Mouse (Mus musculus): ENCODE data around the gene Hist2h2aa2. TPM values are rescaled to one million over a fixed set of nuclear protein-coding genes. Genes with fewer than 3 reads are reported as not detected.
"Not testable (repeated sequence)": the region's sequence is repeated elsewhere in the genome, so short reads cannot be mapped to it uniquely, and the experiment has no call there.

The Hist2h2aa2 gene
- polyA plus RNA-seq, 1 experiment from 2014 or later, result 46.8 TPM

DNA sequence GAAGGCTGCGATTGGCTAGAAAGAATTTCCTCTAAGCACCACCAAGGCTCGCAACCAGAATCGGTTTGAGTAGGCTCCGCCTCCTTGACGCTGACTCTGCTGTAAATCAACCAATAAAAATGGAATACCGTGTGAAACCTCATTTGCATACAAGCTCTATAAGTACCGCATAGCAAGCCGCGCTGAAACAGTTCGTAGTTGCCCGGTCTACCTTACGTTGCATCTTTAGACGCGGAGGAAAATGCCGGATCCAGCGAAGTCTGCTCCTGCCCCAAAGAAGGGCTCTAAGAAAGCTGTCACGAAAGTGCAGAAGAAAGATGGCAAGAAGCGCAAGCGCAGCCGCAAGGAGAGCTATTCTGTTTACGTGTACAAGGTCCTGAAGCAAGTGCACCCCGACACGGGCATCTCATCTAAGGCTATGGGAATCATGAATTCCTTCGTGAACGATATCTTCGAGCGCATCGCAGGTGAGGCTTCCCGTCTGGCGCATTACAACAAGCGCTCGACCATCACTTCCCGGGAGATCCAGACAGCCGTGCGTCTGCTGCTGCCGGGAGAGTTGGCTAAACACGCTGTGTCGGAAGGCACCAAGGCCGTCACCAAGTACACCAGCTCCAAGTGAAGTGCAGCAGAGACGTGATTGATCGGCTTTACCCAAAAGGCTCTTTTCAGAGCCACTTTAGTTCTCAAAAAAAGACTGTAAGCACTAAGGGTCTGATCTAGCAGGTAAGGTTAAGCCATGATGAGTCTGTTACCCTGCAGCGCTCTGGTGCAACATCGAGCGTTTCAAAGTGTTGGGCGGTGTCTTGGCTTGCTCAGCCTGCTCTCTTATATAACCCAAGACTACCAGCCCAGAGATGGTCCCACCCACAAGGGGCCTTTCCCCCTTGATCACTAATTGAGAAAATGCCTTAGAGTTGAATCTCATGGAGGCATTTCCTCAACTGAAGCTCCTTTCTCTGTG lies 29.7 kb upstream of the Hist2h2aa2 start, which contains the start of gene Hist2h2bb:
Gene Hist2h2bb, plus strand, starts transcription at position 242 of the 964 bp plus-strand sequence.
- ATAC-seq (ENCODE audit: low FRiP score), result peak; percentile 97
- under 1% methylated on average over 45 of the region's 45 CpGs for WGBS

DNA sequence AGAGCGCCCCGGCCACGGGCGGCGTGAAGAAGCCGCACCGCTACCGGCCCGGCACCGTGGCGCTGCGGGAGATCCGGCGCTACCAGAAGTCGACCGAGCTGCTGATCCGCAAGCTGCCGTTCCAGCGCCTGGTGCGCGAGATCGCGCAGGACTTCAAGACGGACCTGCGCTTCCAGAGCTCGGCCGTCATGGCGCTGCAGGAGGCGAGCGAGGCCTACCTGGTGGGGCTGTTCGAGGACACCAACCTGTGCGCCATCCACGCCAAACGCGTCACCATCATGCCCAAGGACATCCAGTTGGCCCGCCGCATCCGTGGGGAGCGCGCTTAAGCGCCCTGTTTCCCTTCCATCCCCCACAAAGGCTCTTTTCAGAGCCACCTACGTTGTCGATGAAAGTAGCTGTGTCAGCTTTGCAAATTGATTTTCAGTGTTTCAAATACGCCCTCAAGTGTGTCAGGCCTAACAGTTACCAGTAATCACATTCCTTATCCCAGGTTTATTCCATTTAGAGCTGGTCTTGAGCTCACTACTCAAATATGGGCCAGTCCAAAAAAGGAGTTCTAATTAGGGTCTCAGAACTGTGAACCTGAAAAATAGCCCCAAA lies 28.8 kb upstream of the Hist2h2aa2 start:
- Histone ChIP-seq H3K27ac (peak overlapping the region; percentile 93), H3K4me3 (replicated peaks; ENCODE audit: low read length) (peak overlapping the region; percentile 46), H3K4me2 (replicated peaks) (peak overlapping the region; percentile 83), H3K9ac (peak overlapping the region; percentile 61)
- peak; percentile 26 for ATAC-seq (ENCODE audit: low FRiP score)
- not testable (repeated sequence) for H3K36me3 ChIP-seq (replicated peaks; ENCODE audit: control insufficient read depth, insufficient read depth); DNase-seq (ENCODE audit: low spot score); H3K4me1 ChIP-seq (replicated peaks; ENCODE audit: control insufficient read depth, insufficient read depth, low read length); H3K9me3 ChIP-seq (ENCODE audit: control insufficient read depth, low read length); H3K27me3 ChIP-seq (ENCODE audit: control insufficient read depth, insufficient read depth, low read length)
- 0% methylated on average over 9 of the region's 44 CpGs for WGBS

More for the DNA sequence above, 29.7 kb upstream of the Hist2h2aa2 start, which contains the start of gene Hist2h2bb:
- Histone ChIP-seq H3K27ac (peak within 1 kb of the TSS; percentile 93), H3K9me3 (ENCODE audit: control insufficient read depth, low read length) (no peaks in the 10 kb centered on the region), H3K4me2 (replicated peaks) (peak within 1 kb of the TSS; percentile 83), H3K27me3 (ENCODE audit: control insufficient read depth, insufficient read depth, low read length) (no peaks in the 10 kb centered on the region), H3K36me3 (replicated peaks; ENCODE audit: control insufficient read depth, insufficient read depth) (no peaks in the 10 kb centered on the region), H3K9ac (peak within 1 kb of the TSS; percentile 68), H3K4me3 (replicated peaks; ENCODE audit: low read length) (peak within 1 kb of the TSS; percentile 46), H3K4me1 (replicated peaks; ENCODE audit: control insufficient read depth, insufficient read depth, low read length) (0 out of 2 replicates have a peak, but pooled peaks cover 4% of the 10 kb centered on the region)
- peak; percentile 94 for DNase-seq (ENCODE audit: low spot score)

DNA sequence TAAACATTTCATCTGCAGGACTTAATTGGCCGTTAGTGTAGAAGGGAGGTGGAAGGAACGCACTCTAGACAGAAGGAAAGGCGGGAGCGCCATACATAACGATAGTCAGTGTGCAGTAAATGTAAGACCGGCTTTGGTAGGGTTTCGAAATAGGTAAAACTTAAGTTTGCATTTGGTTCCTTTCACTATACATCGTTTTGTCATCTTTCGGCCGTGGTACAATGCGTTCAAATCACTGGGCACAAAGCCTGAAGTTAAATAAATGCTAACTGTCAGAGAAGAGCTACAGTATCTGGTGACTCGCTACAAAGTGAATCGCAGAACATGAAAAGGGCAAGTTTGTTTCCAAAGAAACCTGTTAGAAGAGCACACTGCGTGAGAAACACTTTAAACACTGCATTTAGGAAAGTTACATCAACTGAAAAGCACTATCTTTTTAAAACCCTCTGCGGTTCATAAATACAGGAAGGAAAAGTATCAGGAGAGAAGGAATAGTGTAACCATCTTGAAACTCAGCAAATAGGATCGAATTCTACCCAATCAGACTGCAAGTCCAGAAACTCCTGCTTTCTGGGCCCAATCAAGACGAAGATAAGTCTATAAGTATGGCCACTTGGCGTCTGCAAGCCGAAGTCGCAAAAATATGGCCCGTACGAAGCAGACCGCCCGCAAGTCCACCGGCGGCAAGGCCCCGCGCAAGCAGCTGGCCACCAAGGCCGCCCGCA lies 28.1 kb upstream of the Hist2h2aa2 start, which contains the start of gene Hist2h3b:
Gene Hist2h3b, plus strand, starts transcription at position 604 of the 725 bp plus-strand sequence.
- Histone ChIP-seq H3K4me1 (replicated peaks; ENCODE audit: control insufficient read depth, insufficient read depth, low read length) (peaks cover 12% of the 10 kb centered on the region), H3K9me3 (ENCODE audit: control insufficient read depth, low read length) (no peaks in the 10 kb centered on the region), H3K27me3 (ENCODE audit: control insufficient read depth, insufficient read depth, low read length) (no peaks in the 10 kb centered on the region), H3K4me3 (replicated peaks; ENCODE audit: low read length) (peak within 1 kb of the TSS; percentile 46), H3K9ac (peak within 1 kb of the TSS; percentile 61), H3K27ac (peak within 1 kb of the TSS; percentile 93), H3K36me3 (replicated peaks; ENCODE audit: control insufficient read depth, insufficient read depth) (no peaks in the 10 kb centered on the region), H3K4me2 (replicated peaks) (peak within 1 kb of the TSS; percentile 83)
- 24% methylated on average over 28 of the region's 30 CpGs for WGBS
- peak; percentile 88 for DNase-seq (ENCODE audit: low spot score)
- peak; percentile 64 for ATAC-seq (ENCODE audit: low FRiP score)

DNA sequence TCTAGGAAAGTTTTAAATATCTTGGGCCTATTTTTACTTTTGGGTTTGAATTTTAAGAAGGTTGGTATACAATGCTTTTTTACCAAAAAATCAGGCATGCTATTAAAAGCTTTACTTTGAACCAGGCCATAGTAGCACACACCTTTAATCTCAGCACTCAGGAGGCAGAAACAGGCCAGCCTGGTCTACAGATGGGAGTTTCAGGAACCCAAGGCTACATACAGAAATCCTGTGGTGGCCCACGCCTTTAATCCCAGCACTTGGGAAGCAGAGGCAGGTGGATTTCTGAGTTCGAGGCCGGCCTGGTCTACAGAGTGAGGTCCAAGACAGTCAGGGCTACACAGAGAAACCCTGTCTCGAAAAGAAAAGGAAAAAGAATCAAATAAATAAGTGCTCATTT lies 27.5 kb upstream of the Hist2h2aa2 start:
- Histone ChIP-seq H3K36me3 (replicated peaks; ENCODE audit: control insufficient read depth, insufficient read depth) (no peaks in the 10 kb centered on the region), H3K4me3 (replicated peaks; ENCODE audit: low read length) (no peak overlapping the region), H3K27ac (peak overlapping the region; percentile 82), H3K27me3 (ENCODE audit: control insufficient read depth, insufficient read depth, low read length) (no peaks in the 10 kb centered on the region), H3K4me1 (replicated peaks; ENCODE audit: control insufficient read depth, insufficient read depth, low read length) (peaks cover 12% of the 10 kb centered on the region), H3K4me2 (replicated peaks) (peak overlapping the region; percentile 83; the same call in 1 of the 2 replicates), H3K9me3 (ENCODE audit: control insufficient read depth, low read length) (no peaks in the 10 kb centered on the region), H3K9ac (no peak overlapping the region)
- DNase-seq (ENCODE audit: low spot score), result no peak
- ATAC-seq (ENCODE audit: low FRiP score), result no peak
- WGBS, result 78% methylated on average over 4 of the region's 4 CpGs

DNA sequence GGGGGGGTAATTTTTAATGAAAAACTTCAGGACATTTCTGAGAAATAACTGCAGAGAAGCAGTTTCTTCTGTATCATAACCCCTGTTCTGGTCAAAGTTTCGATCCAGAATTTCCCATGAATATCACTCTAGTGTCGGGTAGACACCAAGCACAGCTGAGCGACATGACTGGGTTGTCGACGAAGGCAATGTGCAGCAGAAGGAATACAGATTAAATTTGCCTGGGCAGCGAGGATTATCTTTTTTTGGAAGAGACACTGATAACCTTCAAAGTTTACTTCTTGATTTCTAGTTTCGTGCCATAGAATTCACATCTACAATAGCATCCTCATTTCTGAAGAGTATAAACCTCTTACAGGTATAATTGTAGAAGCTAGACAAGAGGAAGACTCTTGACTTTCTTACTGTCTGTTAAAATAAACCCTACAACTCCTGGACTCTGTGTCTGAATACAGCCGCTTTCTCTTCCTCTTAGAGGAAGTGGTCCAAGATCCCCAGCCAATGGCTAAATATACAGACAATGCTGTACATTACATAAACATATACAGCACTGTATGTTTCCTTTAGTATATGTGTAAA lies 26.1 kb upstream of the Hist2h2aa2 start:
- Histone ChIP-seq H3K9ac (no peak overlapping the region), H3K4me3 (replicated peaks; ENCODE audit: low read length) (no peak overlapping the region), H3K9me3 (ENCODE audit: control insufficient read depth, low read length) (no peaks in the 10 kb centered on the region), H3K36me3 (replicated peaks; ENCODE audit: control insufficient read depth, insufficient read depth) (no peaks in the 10 kb centered on the region), H3K4me1 (replicated peaks; ENCODE audit: control insufficient read depth, insufficient read depth, low read length) (peaks cover 20% of the 10 kb centered on the region), H3K4me2 (replicated peaks) (no peak overlapping the region), H3K27me3 (ENCODE audit: control insufficient read depth, insufficient read depth, low read length) (no peaks in the 10 kb centered on the region), H3K27ac (no peak overlapping the region)
- 93% methylated on average over 8 of the region's 8 CpGs for WGBS
- DNase-seq (ENCODE audit: low spot score) (no peak), ATAC-seq (ENCODE audit: low FRiP score) (no peak)

DNA sequence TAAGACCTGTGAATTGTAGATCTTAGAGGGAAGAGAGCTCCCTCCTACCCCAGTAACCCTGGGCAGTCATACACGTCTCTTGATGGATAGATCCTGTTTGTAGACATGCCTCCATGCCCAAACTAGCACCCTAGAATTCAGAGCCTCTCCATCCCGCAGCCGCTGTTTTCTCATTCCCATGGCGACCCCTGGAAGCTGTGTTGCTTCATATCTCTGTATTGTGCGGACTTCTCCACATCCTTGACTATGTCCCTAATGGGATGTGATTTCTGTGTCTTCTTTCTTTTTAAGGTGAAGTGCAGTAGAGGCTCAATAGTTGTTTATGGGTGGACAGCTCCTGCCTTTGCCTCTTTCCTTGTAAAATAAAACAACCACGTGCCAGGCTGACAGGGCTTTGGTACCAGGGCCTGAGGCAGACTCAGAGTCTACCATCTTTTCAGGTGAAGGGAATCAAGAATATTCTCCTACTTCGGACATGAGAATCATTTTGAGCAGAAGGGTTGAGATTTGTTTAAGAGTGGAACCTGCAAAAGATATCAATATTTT lies 24.4 kb upstream of the Hist2h2aa2 start:
- H3K27me3 ChIP-seq (ENCODE audit: control insufficient read depth, insufficient read depth, low read length), result no peaks in the 10 kb centered on the region

DNA sequence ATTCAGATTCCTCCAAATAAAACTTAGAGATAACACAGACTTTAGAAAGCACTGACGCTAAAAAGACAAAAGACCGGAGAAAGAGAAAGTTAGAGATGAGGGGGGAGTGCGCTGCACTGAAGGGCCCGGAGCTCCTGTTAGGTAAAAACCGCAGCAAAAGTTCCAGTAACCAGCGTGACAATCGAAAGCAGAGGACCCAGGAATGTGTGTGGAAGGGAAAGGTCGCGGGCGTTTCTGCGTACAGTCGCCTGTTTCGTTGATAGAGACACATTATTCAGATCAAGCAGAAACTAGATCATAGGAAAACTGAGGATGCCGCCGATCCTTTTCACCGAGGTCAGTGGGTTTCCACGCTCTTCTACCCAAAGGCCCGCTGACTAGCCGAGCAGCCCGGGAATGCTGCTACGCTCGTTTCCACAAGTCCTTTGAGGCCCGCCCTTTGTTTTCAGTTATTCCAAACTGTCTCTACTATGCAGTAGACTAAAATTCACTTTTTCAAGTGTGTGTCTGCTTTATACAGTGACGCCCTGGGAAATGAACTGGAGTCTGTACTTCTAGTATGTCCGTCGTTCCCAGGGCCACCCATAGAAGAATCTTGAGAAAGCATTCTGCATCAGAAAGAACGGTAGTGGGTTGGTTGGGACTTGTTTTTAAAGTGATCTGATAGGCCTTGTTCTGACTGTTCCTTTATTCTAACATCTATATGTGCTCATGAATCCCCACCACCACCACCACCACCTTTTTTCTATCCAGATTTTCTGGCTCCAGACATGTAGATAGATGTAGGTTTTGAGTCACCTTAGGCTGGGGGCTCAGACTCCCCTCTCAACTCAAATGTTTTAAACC lies 23.7 kb upstream of the Hist2h2aa2 start:
- H3K9ac ChIP-seq, result peak overlapping the region; percentile 66
- no peaks in the 10 kb centered on the region for H3K36me3 ChIP-seq (replicated peaks; ENCODE audit: control insufficient read depth, insufficient read depth)
- peak overlapping the region; percentile 52 for H3K4me3 ChIP-seq (replicated peaks; ENCODE audit: low read length)
- peak overlapping the region; percentile 77 for H3K4me2 ChIP-seq (replicated peaks)
- no peak for DNase-seq (ENCODE audit: low spot score)
- H3K27ac ChIP-seq, result peak overlapping the region; percentile 97
- 4% methylated on average over 27 of the region's 27 CpGs for WGBS
- H3K4me1 ChIP-seq (replicated peaks; ENCODE audit: control insufficient read depth, insufficient read depth, low read length), result peaks cover 20% of the 10 kb centered on the region
- H3K9me3 ChIP-seq (ENCODE audit: control insufficient read depth, low read length), result no peaks in the 10 kb centered on the region
- ATAC-seq (ENCODE audit: low FRiP score), result peak; percentile 38
- no peaks in the 10 kb centered on the region for H3K27me3 ChIP-seq (ENCODE audit: control insufficient read depth, insufficient read depth, low read length)

More for the DNA sequence above, 24.4 kb upstream of the Hist2h2aa2 start:
- WGBS, result 70% methylated on average over 7 of the region's 7 CpGs
- DNase-seq (ENCODE audit: low spot score) (no peak), ATAC-seq (ENCODE audit: low FRiP score) (no peak)
- H3K9ac ChIP-seq, result peak overlapping the region; percentile 66
- peak overlapping the region; percentile 77 for H3K4me2 ChIP-seq (replicated peaks)
- no peaks in the 10 kb centered on the region for H3K9me3 ChIP-seq (ENCODE audit: control insufficient read depth, low read length)
- H3K4me1 ChIP-seq (replicated peaks; ENCODE audit: control insufficient read depth, insufficient read depth, low read length), result peaks cover 20% of the 10 kb centered on the region
- H3K4me3 ChIP-seq (replicated peaks; ENCODE audit: low read length), result peak overlapping the region; percentile 52; the same call in 1 of the 2 replicates
- no peaks in the 10 kb centered on the region for H3K36me3 ChIP-seq (replicated peaks; ENCODE audit: control insufficient read depth, insufficient read depth)
- peak overlapping the region; percentile 97 for H3K27ac ChIP-seq

Data from hindbrain, embryonic 14.5 days (tissue).